Mouse (Mus musculus): Measurements from ENCODE around the gene Sucnr1. TPM values are rescaled to one million over a fixed set of nuclear protein-coding genes. Genes with fewer than 3 reads are reported as not detected.

Sucnr1 gene
- 0.07 and 0.30 TPM in 2 replicates for polyA plus RNA-seq (2012; rRNA removed)

DNA sequence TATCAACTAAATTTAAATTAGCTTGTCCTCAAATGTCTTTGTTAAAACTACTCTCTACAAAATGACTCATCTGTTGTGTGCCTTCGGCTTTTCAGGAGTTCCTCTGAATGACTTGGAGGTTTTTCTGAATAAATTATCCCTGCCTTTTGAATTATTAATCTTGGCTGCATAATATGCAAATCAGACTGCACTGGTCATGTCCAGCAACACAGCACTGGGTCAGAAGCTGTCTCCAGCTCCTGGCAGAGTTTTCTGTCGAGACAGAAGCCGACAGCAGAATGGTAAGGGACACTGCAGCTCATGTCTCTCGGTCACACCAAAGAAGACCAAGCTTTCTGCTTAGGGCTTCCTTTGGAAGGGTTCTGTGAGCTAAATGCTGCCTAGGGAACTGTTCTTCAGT is at the start of gene Sucnr1:
Sucnr1 (plus strand) TSS at position 222 of the 400 bp plus-strand sequence.

Other genes starting within 250 kb of the Sucnr1 start
- gene Gm8298, start 220.8 kb upstream of the Sucnr1 start, polyA plus RNA-seq (2012; rRNA removed), result not detected in 2 replicates
- gene C130079G13Rik, start 156.7 kb upstream of the Sucnr1 start, polyA plus RNA-seq (2012; rRNA removed), result not detected in 2 replicates
- gene Aadacl2, start 75.1 kb upstream of the Sucnr1 start, polyA plus RNA-seq (2012; rRNA removed), result not detected in 2 replicates
- gene Aadac, start 56.2 kb upstream of the Sucnr1 start, polyA plus RNA-seq (2012; rRNA removed), result 2.0 and 3.9 TPM in 2 replicates

Data from central nervous system, embryonic 11.5 days (tissue).